Comparison of ENCODE assay signal across 8 mouse cellular contexts in the genomic region with DNA sequence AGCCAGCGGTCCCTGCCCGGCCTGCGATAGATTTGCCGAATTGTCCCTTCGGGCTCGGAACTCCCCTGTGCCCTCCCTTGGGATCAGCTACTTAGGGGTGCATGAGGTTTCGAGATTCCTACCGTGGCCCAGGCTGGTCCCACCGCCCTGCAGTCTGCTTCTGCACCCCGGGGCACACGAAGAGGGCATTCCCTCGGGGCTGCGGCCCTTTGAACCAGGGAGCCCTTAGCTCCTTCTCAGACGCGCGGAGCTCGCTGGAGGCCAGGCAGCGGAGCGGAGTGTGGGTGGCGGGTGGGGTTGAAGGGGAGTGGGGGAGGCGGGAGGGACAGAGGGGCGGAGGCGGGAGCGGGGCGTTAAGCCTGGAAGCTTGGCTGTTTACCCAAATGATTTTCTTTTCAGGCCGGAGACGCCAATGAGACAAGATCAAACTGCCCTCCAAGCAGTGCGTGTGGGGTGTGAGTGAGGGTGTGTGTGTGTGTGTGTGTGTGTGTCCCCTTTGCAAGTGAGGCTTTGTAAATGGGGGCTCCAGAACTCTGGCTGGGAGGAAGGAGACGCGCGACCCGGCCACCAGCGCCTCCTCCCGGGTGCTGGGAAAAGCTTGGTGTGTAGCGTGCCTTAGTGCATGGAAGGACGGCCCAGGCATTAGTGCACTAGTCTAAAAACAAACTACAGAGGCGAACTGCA. TPM values are rescaled to one million over a fixed set of nuclear protein-coding genes. Genes with fewer than 3 reads are reported as not detected.
DNase-seq lines count a peak whose midpoint lies in the region; ATAC-seq and TF ChIP-seq lines count a peak whose summit lies in the region.

No protein-coding gene starts in this region.

- DNase-seq in spleen, adult 2 months (ENCODE audit: low read depth in 1 of 2, low spot score in 2 of 2), result no peak
- no peak for DNase-seq in spleen, postnatal 10 days (ENCODE audit: low spot score in 2 of 2)
- DNase-seq in liver, embryonic 14.5 days (ENCODE audit: low read depth in 3 of 3, low spot score in 3 of 3), result no peak
- DNase-seq in urinary bladder, adult 2 months (ENCODE audit: low spot score), result no peak
- DNase-seq in right cerebral cortex, adult 18-20 months, result no peak
- DNase-seq in left cerebral cortex, postnatal 36 days (ENCODE audit: low spot score in 2 of 2), result no peak

- TF ChIP-seq CTCF in spleen, adult 2 months (IDR thresholded peaks at IDR 0.05; ENCODE audit: extremely low read depth, insufficient read depth, insufficient read length, insufficient replicate concordance), result no peak
- TF ChIP-seq CTCF in liver, embryonic 14.5 days (IDR thresholded peaks at IDR 0.05; ENCODE audit: low read depth), result no peak

- peak; percentile 65 for ATAC-seq in hindbrain, embryonic 12.5 days (ENCODE audit: low FRiP score)
- no peak for ATAC-seq in liver, embryonic 14.5 days (ENCODE audit: insufficient read depth)
- peak; percentile 48; the same call in 1 of the 2 replicates for ATAC-seq in stomach, embryonic 15.5 days (ENCODE audit: insufficient read depth, low FRiP score, low read depth)

- 10% methylated on average over 37 of the region's 37 CpGs for WGBS in spleen, adult 2 months
- 2% methylated on average over 36 of the region's 37 CpGs for WGBS in hindbrain, embryonic 12.5 days
- WGBS in liver, embryonic 14.5 days (ENCODE audit: insufficient replicate concordance), result 2% methylated on average over 37 of the region's 37 CpGs
- WGBS in stomach, embryonic 15.5 days, result 7% methylated on average over 37 of the region's 37 CpGs

- TF ChIP-seq EP300 in liver, embryonic 14.5 days (IDR thresholded peaks at IDR 0.05; ENCODE audit: low read depth), result no peak

- peak overlapping the region; percentile 77 for H3K4me2 ChIP-seq in hindbrain, embryonic 12.5 days (replicated peaks)
- peak overlapping the region; percentile 29 for H3K4me2 ChIP-seq in liver, embryonic 14.5 days (ENCODE audit: low read depth)
- peak overlapping the region; percentile 55 for H3K4me2 ChIP-seq in stomach, embryonic 15.5 days

- peak overlapping the region; percentile 60 for H3K9ac ChIP-seq in hindbrain, embryonic 12.5 days
- no peak overlapping the region for H3K9ac ChIP-seq in liver, embryonic 14.5 days (replicated peaks)
- H3K9ac ChIP-seq in stomach, embryonic 15.5 days, result 0 out of 2 replicates have a peak overlapping the region, but pooled peaks have one; percentile 19

- no peaks in the 10 kb centered on the region for H3K9me3 ChIP-seq in hindbrain, embryonic 12.5 days (replicated peaks)
- no peaks in the 10 kb centered on the region for H3K9me3 ChIP-seq in liver, embryonic 14.5 days (ENCODE audit: control insufficient read depth, low read length)
- H3K9me3 ChIP-seq in stomach, embryonic 15.5 days, result no peaks in the 10 kb centered on the region

- H3K4me3 ChIP-seq in spleen, adult 2 months (ENCODE audit: extremely low read depth, insufficient read depth, insufficient read length), result peak overlapping the region; percentile 13; the same call in 1 of the 2 replicates
- peak overlapping the region; percentile 29 for H3K4me3 ChIP-seq in hindbrain, embryonic 12.5 days
- peak overlapping the region in 1 of 2 experiments; percentile 6; a peak in 1 of 4 replicates for H3K4me3 ChIP-seq in liver, embryonic 14.5 days (ENCODE audit: insufficient read depth in 1 of 2, low read depth in 2 of 2, low read length in 2 of 2)
- H3K4me3 ChIP-seq in stomach, embryonic 15.5 days (replicated peaks), result peak overlapping the region; percentile 38

- no peak for TF ChIP-seq POLR2A in spleen, adult 2 months (IDR thresholded peaks at IDR 0.05; ENCODE audit: low read depth, low read length)

- intact Hi-C loops in left cerebral cortex, postnatal 36 days (cut with DNase I), result loop anchor here (5.0 to 10.0 kb wide), 3 partner anchors 345 to 1963 kb away; no protein-coding TSS in a partner anchor

- no peaks in the 10 kb centered on the region for H3K36me3 ChIP-seq in spleen, adult 2 months (ENCODE audit: control insufficient read depth, insufficient read depth, low read length)
- H3K36me3 ChIP-seq in hindbrain, embryonic 12.5 days, result no peaks in the 10 kb centered on the region
- H3K36me3 ChIP-seq in liver, embryonic 14.5 days (replicated peaks; ENCODE audit: control insufficient read depth, insufficient read depth, low read depth), result no peaks in the 10 kb centered on the region
- no peaks in the 10 kb centered on the region for H3K36me3 ChIP-seq in stomach, embryonic 15.5 days

- peak overlapping the region; percentile 58; the same call in 1 of the 2 replicates for H3K27ac ChIP-seq in spleen, adult 2 months (ENCODE audit: insufficient read depth, low read length)
- H3K27ac ChIP-seq in hindbrain, embryonic 12.5 days, result peak overlapping the region; percentile 81
- H3K27ac ChIP-seq in liver, embryonic 14.5 days, result no peak overlapping the region
- peak overlapping the region; percentile 59 for H3K27ac ChIP-seq in stomach, embryonic 15.5 days

- no peaks in the 10 kb centered on the region for H3K27me3 ChIP-seq in spleen, adult 2 months (ENCODE audit: control insufficient read depth, insufficient read depth, low read length)
- H3K27me3 ChIP-seq in hindbrain, embryonic 12.5 days, result peaks cover 85% of the 10 kb centered on the region
- H3K27me3 ChIP-seq in liver, embryonic 14.5 days (ENCODE audit: control insufficient read depth, insufficient read depth, low read length), result peaks cover 48% of the 10 kb centered on the region
- H3K27me3 ChIP-seq in stomach, embryonic 15.5 days (replicated peaks), result peaks cover 19% of the 10 kb centered on the region

- no peaks in the 10 kb centered on the region for H3K4me1 ChIP-seq in spleen, adult 2 months (ENCODE audit: control insufficient read depth, insufficient read depth, insufficient read length)
- H3K4me1 ChIP-seq in hindbrain, embryonic 12.5 days, result peaks cover 30% of the 10 kb centered on the region
- no peaks in the 10 kb centered on the region for H3K4me1 ChIP-seq in liver, embryonic 14.5 days (replicated peaks; ENCODE audit: control insufficient read depth in 2 of 2, insufficient read depth in 2 of 2, low read length in 1 of 2)
- H3K4me1 ChIP-seq in stomach, embryonic 15.5 days, result peaks cover 14% of the 10 kb centered on the region

RNA-seq across cellular contexts. Expression of a gene that starts 28.8 kb away (rescaled TPM):
- polyA plus RNA-seq in spleen, adult 2 months (2012; rRNA removed), result 84.6 and 134 TPM in 2 replicates
- 133 and 146 TPM in 2 replicates for polyA plus RNA-seq in hindbrain, embryonic 12.5 days (2016; fragmentation: Nextera tagmentation; extraction: Ambion mirVana)
- polyA plus RNA-seq in liver, embryonic 14.5 days (2012; rRNA removed), result 10.1 and 12.0 TPM in 2 replicates
- 6.3 and 8.5 TPM in 2 replicates for polyA plus RNA-seq in liver, embryonic 14.5 days (2014; fragmentation: Nextera tagmentation; extraction: Ambion mirVana)
- 66.9 and 72.6 TPM in 2 replicates for polyA plus RNA-seq in stomach, embryonic 15.5 days (2015; fragmentation: Nextera tagmentation; extraction: Ambion mirVana)
- 118 and 128 TPM in 2 replicates for polyA plus RNA-seq in urinary bladder, adult 2 months (2012; rRNA removed)
- total RNA-seq in left cerebral cortex, postnatal 36 days (2021), result 10 to 100 TPM; 24.8 to 41.3 TPM
